Mouse (Mus musculus): ENCODE results near the gene Rpl41.

DNA sequence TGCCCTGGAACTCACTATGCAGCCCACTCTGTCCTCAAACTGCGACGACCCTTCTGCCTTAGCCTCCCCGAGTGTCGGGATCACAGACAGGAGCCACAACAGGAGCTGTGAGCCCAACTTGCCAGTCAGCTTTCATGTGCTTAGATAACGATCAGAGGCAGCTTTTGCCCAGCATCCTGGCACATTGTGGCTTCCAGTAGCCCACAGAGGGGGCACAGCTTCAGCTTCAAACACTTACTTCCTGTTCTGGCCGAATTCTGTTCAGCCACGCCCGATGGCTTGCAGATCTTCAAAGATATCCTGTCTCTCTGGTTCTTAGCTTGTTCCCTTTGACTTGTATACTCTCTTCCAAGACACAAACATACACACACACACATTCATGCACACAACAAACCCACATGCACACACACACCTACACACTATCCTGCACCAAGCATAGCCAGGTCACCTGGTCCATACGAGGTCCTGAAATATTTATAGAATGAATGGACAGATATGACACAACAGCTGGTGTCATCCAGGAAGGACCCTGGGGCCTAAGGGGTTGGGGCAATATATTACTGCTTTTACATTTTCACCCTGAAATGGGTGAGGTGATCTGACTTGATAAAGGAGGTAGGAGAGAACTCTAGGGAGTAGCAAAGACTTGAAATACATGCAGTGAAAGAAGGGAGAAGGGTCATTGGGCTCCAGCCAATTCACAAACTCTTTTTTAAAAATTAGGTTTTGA is 44.3 kb downstream of the Rpl41 start:
- TF ChIP-seq CTCF (IDR thresholded peaks at IDR 0.05; ENCODE audit: control insufficient read depth, insufficient read depth, low read length) (no peak), POLR2A (IDR thresholded peaks at IDR 0.05; ENCODE audit: borderline replicate concordance, control insufficient read depth, low read depth, low read length) (no peak)

Measured in bone marrow, adult 2 months (tissue).